Mouse (Mus musculus) adrenal gland, postnatal 14 days (tissue): ENCODE data around the gene Plekhm3. TPM values are rescaled to one million over a fixed set of nuclear protein-coding genes. Genes with fewer than 3 reads are reported as not detected.

Experiments
- DNase-seq: peaks from one replicate; pipeline ENCODE4 v3.0.0; 2021; ENCODE audit warnings: mixed read lengths
- total RNA-seq: library from RNA; stranded (reverse); gene quantifications from 2 replicates; pipeline ENCODE4 v1.2.3, GENCODE M21; 2021

The Plekhm3 gene
- total RNA-seq, 1 experiment from 2014 or later, result 19.2 TPM

DNA sequence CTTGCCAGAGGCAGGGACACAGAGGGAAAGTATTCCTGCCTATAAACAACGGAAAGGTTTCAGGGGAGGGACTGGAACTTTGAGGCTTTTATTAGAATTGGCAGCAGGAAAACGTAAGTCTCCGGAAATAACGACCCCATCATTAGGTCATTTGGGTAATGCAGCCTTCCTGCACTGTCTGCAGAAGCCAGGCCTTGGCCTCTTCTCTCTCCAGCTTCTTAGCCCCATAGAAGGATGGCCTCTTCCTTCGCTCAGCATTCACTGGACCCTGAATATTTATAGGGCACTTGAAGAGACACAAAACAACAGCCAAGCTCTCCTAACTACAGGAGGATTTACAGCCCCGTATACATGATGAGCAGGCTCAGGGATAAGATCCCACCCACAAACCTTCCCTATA, 186.5 kb downstream of the Plekhm3 start:
- DNase-seq, result no peak

DNA sequence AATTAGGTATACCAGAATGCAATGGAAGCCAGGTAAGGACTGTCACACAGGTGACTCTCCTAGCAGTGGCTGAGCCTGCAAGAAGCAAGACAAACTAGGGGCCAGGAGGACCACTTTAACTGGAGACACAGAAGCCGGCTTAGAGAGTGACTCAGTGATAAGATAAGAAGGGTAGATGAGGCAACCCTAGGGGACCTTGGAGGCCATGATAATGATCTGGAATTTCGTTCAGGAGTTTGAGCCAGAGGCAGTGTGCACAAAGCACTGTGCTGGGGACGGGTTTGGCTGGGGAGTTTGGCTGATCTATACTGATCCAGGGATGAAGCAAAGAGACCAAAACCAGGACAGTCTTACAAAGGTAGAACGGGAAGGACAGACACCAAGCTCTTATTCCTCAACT, 195.0 kb downstream of the Plekhm3 start:
- peak; percentile 39 for DNase-seq

DNA sequence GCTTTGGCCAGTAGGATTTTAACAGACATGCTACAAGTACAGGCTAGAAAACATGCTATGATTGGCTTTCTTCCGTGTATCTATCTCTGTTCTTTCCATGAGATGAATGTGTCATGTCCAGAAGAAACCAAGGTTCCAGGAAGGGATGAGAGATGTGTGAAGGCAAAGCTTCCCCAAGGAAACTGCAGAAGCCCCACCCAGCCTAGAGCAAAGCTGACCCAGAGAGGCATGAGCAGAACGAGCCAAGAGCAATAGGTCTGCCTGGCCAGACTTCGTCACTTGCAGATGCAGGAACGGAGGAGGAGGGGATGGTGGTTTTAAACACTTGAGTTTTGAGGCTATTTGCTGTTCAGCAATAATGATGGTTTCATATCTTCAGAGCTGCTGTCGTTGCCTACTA, 198.9 kb downstream of the Plekhm3 start:
- no peak for DNase-seq

DNA sequence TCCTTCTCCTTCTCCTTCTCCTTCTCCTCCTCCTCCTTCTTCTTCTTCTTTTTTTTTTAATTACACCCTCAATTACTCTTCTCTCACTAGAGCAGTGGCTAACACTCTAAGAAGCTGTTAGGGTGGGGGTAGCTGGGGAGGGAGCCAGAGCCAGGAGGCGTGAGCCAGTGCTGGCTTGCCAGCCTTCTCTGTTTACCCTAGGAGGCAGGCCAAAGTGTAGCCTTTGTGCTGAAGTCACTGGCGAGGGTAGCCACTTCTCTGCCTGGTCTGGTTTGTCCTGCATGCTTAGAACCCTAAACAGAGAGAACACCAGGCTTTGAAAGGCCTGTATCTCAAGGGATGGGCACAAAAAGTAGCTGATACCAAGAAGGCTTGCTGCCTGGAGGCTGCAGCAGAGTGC, 199.4 kb downstream of the Plekhm3 start:
- DNase-seq, result peak; percentile 22

DNA sequence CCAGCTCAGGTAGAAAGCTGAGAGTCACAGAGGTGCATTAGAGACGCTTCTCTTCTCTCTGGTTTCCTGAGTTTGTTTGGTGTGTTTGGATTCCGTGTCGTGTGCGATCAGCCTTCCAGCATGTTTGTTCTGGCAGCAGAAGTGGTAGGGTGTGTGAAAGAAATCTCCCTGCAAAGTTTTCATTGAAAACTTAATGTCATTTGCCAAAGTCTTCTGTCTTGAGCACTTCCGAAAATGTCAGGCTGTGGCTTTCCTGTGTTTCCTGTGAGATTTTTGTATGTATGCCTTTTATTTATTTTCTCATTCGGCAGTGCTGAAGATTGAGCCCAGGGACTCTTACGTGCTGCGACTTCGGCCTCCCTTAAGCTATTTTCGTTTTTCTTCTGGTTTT, 200.0 kb downstream of the Plekhm3 start:
- no peak for DNase-seq

DNA sequence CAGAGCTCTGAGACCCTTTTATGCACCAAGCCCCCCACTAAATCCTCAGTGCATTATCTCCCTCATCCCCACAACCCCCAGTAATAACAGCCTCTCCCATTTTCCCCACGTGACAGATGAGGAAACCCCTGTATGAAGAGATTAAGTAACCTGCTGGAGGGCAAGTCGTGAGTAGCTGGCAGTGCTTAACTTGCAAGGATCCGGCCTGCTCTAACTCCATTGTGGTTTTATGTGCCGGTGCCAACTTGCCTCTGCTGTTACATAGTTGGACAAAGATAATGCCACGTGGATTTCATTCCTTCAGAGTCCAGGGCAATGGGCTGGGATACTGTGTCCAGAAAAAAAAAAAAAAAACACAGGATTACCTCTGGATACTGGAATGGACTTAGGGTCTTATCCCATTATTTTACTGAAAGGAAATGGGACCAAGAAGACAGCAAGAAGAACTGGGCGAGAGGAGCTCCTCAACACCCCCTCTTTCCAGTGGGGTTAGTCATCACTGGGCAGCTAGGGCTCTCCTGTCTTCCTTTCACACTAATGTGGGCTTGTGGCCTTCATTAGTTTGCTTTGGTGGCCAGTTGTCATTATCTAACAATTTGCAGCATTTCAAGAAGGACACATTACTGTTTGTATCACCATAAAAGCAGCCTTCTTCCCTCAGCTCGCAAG, 200.5 kb downstream of the Plekhm3 start:
- DNase-seq, result no peak

DNA sequence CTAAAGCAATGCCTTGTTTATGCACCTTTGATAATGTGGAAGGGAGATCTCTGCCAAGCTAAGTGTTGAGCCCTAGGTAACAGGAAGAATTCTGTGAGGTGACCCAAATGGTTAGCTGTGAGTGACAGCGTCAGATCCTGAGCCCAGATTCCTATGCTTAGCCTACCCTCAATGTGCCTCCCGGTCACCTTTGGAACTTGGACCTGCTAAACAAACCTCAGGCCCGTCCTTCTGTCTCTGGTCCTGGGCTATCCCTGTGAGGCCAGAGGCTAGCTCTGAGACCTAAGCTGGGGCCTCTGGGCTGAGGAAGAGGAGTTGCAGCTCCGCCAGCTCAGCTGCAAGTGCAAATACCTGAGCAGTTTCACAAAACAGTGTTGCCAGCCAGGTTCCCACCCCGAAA, 202.0 kb downstream of the Plekhm3 start:
- DNase-seq, result no peak

DNA sequence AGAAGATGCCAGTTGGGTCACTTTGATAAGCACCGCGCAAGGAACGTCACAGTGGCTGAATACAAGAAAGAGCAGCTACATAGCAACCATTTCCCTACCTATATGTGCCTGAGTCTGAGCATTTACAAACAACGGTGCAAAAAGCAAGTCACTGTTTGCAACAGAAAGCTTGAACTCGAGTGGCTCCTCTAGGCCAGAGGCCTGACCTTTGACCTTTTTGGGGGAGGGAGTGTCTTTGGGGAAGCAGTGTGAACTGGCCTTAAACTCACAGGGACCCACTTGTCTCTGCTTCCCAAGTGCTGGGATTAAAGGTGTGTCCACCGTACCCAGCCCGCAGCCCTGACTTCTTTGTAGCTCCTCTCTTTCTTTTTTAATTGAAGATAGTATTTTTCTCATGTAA, 203.0 kb downstream of the Plekhm3 start:
- no peak for DNase-seq

DNA sequence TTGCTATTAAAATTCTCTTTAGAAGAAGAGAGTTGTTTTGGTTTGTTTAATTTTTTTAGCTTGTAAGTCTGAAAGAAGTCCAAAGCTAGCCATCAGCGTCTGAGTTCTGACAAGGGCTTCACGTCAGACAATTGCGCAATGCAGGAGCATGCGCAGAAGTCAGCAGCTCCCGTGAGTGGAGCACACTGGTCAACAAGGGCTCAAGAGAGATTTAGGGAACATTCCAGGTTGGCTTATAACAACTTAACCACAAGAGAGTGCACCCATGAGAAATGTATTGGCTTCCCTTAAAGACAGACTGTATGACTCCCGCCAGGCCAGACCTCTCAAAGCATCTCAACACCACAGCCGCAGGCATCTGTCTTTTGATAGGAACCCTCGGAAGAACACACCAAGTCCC, 203.5 kb downstream of the Plekhm3 start:
- DNase-seq, result peak; percentile 59

DNA sequence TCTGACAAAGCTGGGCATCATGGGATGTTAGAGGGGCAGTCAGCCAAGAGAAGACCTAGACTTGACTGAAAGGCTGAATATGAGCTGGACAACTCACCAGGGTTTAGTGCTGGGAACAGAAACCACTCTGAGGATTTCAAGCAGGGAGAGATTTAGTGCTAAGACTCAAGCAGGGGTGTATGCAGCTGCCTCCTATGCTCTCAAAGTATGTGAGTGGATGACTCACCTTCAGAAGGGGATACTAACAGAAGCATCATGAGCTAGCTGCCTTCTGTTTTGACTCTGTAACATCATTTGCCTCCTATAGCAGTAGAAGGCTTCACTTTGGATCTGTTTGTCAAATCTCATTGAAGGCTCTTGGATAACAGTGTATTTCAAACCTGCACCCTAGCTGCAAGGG, 212.0 kb downstream of the Plekhm3 start:
- DNase-seq, result no peak

DNA sequence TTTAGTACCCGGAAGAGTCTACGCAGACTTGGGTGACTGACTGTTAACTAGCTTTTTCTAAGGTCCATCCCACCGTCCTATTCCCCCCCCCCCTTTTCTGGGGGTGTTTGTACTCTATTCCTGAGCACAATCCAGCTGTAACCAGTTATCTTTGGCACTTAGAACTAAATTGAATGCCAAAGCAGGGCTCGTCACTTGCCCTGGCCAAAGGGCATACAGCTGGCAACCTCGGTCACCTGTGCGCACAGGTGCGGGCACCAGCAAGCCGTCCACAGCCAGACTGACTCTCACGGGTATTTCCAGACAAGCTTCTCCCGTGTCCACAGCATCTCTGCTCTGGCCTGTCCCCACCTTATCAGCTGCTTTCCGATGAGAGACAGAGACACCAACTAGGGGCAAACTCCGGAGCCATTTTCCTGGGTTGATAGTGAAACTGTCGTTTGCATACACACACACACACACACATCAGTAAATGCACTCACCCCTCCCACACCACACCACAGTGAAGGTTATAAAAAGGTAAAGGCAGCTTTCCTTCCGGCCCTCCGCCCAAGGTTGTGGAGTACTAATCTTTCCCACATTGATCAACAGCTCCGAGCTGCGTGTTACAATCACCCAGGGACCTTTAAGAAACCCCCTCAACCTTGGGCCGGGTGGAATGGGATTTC, 213.7 kb downstream of the Plekhm3 start:
- no peak for DNase-seq

DNA sequence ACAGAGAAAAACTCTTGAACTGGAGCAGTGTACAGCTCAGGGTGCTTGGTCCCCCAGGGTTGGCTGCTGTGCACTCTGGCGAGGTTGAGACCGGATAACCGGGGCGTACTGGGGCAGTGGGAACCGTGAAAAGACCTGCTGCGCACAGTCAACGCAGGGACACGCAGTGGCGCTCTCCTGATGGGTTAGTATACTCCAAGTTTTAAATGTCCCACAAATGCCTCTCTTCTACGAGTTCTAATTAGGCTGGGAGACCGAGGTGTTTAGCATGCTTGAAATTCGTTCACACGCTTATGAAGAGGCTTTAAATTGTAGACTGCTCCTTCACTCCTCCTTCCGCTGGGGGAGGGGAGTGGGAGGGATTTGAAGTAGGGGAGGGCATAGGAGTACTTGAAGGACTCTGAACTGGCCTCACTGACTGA, 218.0 kb downstream of the Plekhm3 start:
- peak; percentile 81 for DNase-seq

DNA sequence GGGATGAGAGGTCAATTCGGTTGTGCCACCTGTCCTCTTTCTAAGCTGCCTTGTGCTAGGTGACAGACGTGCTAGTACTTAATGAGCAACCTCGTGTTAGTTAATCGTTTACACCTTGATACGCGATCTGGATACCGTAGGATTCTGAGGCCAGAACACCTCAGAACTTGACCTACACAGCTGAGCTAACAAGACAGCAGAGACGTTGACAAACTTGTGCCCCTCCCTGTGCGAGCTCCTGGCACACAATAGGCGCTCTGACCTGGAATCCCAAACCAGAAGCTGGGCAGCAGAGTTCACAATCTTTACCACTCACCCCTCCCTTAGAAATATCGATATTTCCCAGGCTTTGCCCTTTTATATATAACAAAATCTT, 218.5 kb downstream of the Plekhm3 start:
- peak; percentile 50 for DNase-seq

DNA sequence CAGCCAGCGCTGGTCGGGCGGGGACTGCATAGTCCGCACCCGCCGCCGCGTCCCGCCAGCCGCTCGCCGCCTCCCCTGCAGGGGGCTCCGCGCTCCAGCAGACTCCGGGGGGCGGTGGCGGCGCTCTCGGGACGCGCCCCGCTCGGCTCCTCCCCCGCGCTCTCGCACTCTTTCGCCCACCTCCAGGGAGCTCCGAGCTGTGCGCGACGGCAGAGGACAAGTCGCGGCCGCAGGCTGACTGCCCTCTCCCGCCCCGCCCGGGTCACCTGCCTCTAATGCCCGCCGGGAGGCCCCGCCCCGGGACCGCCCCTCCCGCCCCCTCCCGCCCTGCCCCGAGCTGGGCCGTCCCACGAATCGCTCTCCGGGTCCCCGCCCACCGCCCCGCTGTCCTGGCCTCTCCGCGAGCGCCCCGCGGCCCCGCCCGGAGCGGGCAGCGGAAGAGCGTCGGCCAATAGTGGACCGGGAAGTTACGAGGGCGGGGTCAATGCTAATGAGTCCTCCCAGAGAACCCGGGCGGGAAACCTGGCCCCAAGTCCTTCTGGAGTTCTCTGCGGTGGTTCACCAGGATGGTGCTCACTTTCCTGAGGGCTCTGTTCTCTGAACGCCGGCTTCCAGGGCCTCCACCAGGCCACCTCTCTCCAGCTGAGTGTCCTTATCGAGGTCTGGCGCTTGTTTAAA, 219.0 kb downstream of the Plekhm3 start, which contains the start of gene Fzd5:
Gene Fzd5 (minus strand): TSS at position 250 of the 678 bp plus-strand sequence.
- DNase-seq, result peak; percentile 98

DNA sequence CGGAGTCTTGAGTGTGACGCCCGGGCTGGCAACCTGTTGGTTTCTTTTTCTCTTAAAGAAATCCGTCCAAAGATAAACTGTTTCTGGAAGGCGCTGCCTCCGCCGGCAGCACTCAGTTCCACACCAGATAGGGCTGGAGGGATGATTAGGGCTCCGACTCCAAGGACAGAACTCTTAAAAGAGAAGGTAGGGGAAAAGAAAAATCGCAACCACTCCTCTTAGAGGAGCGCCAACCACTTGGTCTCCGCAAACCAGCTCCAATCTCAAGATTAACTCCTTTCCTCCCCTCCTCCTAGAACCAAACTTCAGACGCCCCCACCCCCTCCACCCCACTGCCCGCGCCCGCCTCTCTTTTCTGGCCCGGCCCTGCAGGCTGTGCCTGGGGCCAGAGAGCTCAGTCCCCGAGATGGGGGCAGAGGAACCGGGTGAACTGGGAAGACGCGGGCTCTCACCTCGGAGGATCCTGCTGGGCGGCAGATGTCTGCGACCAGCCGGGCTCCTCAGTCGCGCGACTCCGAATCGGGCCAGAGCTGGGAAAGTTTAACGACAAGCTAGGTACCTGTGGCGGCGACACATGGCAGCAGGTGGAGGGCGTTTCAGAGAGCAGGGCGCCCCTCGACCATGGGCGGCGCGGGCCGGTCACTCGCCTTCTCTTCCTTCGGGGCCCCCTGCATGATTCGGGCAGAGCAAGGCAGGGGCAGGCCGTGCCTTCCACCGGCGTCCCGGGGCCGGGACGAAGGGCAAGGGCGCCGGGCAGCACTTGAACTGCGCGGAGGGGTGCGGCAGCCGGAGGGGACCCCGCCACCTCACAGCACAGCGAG, 219.7 kb downstream of the Plekhm3 start:
- peak; percentile 72 for DNase-seq

Other genes starting within 250 kb of the Plekhm3 start
- gene Fzd5, start 219.1 kb downstream of the Plekhm3 start, total RNA-seq, result 12.8 and 14.4 TPM in 2 replicates
- gene Akr1cl, start 75.9 kb upstream of the Plekhm3 start, total RNA-seq, result 426 and 514 TPM in 2 replicates
- not detected in 2 replicates for gene Cryge, start 94.3 kb upstream of the Plekhm3 start, total RNA-seq
- not detected in 2 replicates for gene Crygd, start 106.6 kb upstream of the Plekhm3 start, total RNA-seq
- not detected in 2 replicates for gene Crygc, start 116.9 kb upstream of the Plekhm3 start, total RNA-seq
- gene Crygb, start 125.5 kb upstream of the Plekhm3 start, total RNA-seq, result not detected in 2 replicates
- gene Cryga, start 146.5 kb upstream of the Plekhm3 start, total RNA-seq, result not detected in 2 replicates
- gene Gm28845, start 162.7 kb upstream of the Plekhm3 start, total RNA-seq, result not detected in 2 replicates
- not detected in 2 replicates for gene D630023F18Rik, start 166.4 kb upstream of the Plekhm3 start, total RNA-seq
- gene Idh1, start 229.7 kb upstream of the Plekhm3 start, total RNA-seq, result 345 and 387 TPM in 2 replicates
- gene Pikfyve, start 229.9 kb upstream of the Plekhm3 start, total RNA-seq, result 27.9 TPM in 2 replicates